ENCODE assay signal across 28 mouse cellular contexts in genomic region chr1:84939466-84939865, GRCm38 (mm10). TPM values are rescaled to one million over a fixed set of nuclear protein-coding genes. Genes with fewer than 3 reads are reported as not detected.
"Had no signal": no experiment of that assay in that cellular context is flagged by ENCODE, and none has a peak within 500 bp of the region (broad histone marks: within the 10 kb centered on the region; RNA-seq: fewer than 3 reads in every experiment).

No protein-coding gene starts in this region.

- H3K36me3 ChIP-seq: embryonic facial prominence, embryonic 10.5 days; embryonic facial prominence, embryonic 12.5 days; embryonic facial prominence, embryonic 13.5 days; embryonic facial prominence, embryonic 15.5 days; forebrain, embryonic 10.5 days; forebrain, embryonic 12.5 days; forebrain, embryonic 15.5 days had no signal

- H3K27me3 ChIP-seq: forebrain, embryonic 13.5 days; forebrain, embryonic 15.5 days had no signal

- H3K9me3 ChIP-seq: embryonic facial prominence, embryonic 10.5 days; embryonic facial prominence, embryonic 12.5 days; embryonic facial prominence, embryonic 13.5 days; embryonic facial prominence, embryonic 15.5 days; forebrain, embryonic 10.5 days; forebrain, embryonic 12.5 days; forebrain, embryonic 13.5 days; forebrain, embryonic 15.5 days had no signal

- H3K27ac ChIP-seq: embryonic facial prominence, embryonic 10.5 days; embryonic facial prominence, embryonic 12.5 days; embryonic facial prominence, embryonic 13.5 days; embryonic facial prominence, embryonic 15.5 days; forebrain, embryonic 10.5 days; forebrain, embryonic 12.5 days; forebrain, embryonic 13.5 days; forebrain, embryonic 15.5 days; gastrocnemius, adult 2 months; heart, adult 2 months had no signal

- H3K9ac ChIP-seq: embryonic facial prominence, embryonic 12.5 days; embryonic facial prominence, embryonic 13.5 days; embryonic facial prominence, embryonic 15.5 days; forebrain, embryonic 12.5 days; forebrain, embryonic 13.5 days; forebrain, embryonic 15.5 days; forebrain, postnatal 0 days had no signal

- DNase-seq: cerebellum, adult 8-10 months; cerebellum, adult 9-10 months; cerebellum, adult 9-11 months; cerebellum, postnatal 10 days; cerebellum, postnatal 25 days; cerebellum, postnatal 36 days; embryo, embryonic 11 days; forebrain, postnatal 0 days; gastrocnemius, adult 2 months; gastrocnemius, postnatal 10 days; gastrocnemius, postnatal 14 days; gastrocnemius, postnatal 25 days; gastrocnemius, postnatal 36 days; heart, adult 18-20 months; heart, adult 2 months had no signal

- H3K4me3 ChIP-seq: embryonic facial prominence, embryonic 10.5 days; embryonic facial prominence, embryonic 12.5 days; embryonic facial prominence, embryonic 13.5 days; embryonic facial prominence, embryonic 15.5 days; erythroblast, embryonic 14.5 days; forebrain, embryonic 10.5 days; forebrain, embryonic 12.5 days; forebrain, embryonic 13.5 days; forebrain, embryonic 15.5 days; gastrocnemius, adult 2 months; heart, adult 2 months had no signal

- H3K4me2 ChIP-seq: embryonic facial prominence, embryonic 12.5 days; embryonic facial prominence, embryonic 13.5 days; embryonic facial prominence, embryonic 15.5 days; forebrain, embryonic 12.5 days; forebrain, embryonic 13.5 days; forebrain, embryonic 15.5 days had no signal

- ATAC-seq: forebrain, embryonic 13.5 days; forebrain, embryonic 14.5 days; forebrain, embryonic 15.5 days; forebrain, embryonic 16.5 days; forebrain, postnatal 0 days had no signal

- H3K4me1 ChIP-seq: embryonic facial prominence, embryonic 12.5 days; embryonic facial prominence, embryonic 13.5 days had no signal

RNA-seq across cellular contexts. Expression of gene Slc16a14, which starts 4.5 kb away (rescaled TPM):
- total RNA-seq: common myeloid progenitor, adult 5-6 weeks; gastrocnemius, postnatal 10 days; granulocyte monocyte progenitor cell, adult 5-6 weeks had no signal
- polyA plus RNA-seq: erythroblast, embryonic 14.5 days had no signal
